Mouse (Mus musculus): ENCODE data around the gene Iqck.

DNA sequence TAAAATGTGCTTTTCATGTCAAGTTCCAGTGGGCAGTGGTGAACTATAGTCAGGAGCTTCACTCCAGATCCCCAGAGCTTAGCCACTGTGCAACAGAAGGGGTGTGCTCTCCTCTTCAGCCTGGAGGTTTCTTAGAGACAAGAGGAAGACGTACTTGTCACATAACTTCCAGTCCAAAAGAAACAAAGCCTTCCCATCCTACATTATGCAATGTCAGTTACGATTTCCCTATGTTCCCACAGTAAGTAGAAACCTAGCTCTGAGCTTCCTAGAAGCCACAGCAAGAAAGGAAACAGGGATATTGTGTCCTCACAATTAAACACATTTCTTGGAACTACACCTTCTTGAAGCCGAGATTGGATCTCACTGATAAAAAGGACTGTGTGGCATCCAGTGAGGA lies 91.7 kb downstream of the Iqck start:
- TF ChIP-seq CTCF (IDR thresholded peaks at IDR 0.05; ENCODE audit: low read depth), result no peak
- TF ChIP-seq EP300 (IDR thresholded peaks at IDR 0.05; ENCODE audit: low read depth), result no peak

Measured in heart, postnatal 0 days (tissue).